In genomic region chr13:54281623-54282022, GRCm38 (mm10) we compare ENCODE assay signal across 19 mouse cellular contexts.
DNase-seq lines count a peak whose midpoint lies in the region; ATAC-seq and TF ChIP-seq lines count a peak whose summit lies in the region.
"Had no signal": no experiment of that assay in that cellular context is flagged by ENCODE, and none has a peak within 500 bp of the region (broad histone marks: within the 10 kb centered on the region; RNA-seq: fewer than 3 reads in every experiment).

No protein-coding gene starts in this region.

- peak; percentile 65 for DNase-seq in cerebellum, adult 11-12 months
- DNase-seq in cerebellum, adult 9-10 months: no peak
- peak; percentile 58 for DNase-seq in brain, embryonic 14.5 days (ENCODE audit: low read depth)
- peak; percentile 57 for DNase-seq in hindbrain, postnatal 0 days (ENCODE audit: low spot score)
- no peak for DNase-seq in spleen, adult 12 weeks (ENCODE audit: low spot score)
- no peak for DNase-seq in lung, postnatal 25 days (ENCODE audit: low spot score)
- DNase-seq: gastrocnemius, postnatal 36 days; heart, postnatal 4 days; thymus, postnatal 36 days had no signal

- no peak for TF ChIP-seq CTCF in brain, embryonic 14.5 days (IDR thresholded peaks at IDR 0.05; ENCODE audit: borderline replicate concordance, extremely low read depth, insufficient read depth, insufficient read length)
- no peak for TF ChIP-seq CTCF in hindbrain, postnatal 0 days (IDR thresholded peaks at IDR 0.05; ENCODE audit: low read depth)

- peaks cover 25% of the 10 kb centered on the region for H3K4me1 ChIP-seq in hindbrain, embryonic 13.5 days (replicated peaks)
- peaks cover 20% of the 10 kb centered on the region for H3K4me1 ChIP-seq in hindbrain, embryonic 12.5 days
- peaks cover 21% of the 10 kb centered on the region for H3K4me1 ChIP-seq in hindbrain, postnatal 0 days (ENCODE audit: insufficient read depth, low read length)

- H3K4me2 ChIP-seq in hindbrain, embryonic 13.5 days: no peak overlapping the region
- H3K4me2 ChIP-seq in hindbrain, embryonic 12.5 days (replicated peaks): no peak overlapping the region
- H3K4me2 ChIP-seq in hindbrain, postnatal 0 days (ENCODE audit: low read depth, low read length): no peak overlapping the region
- H3K4me2 ChIP-seq: midbrain, embryonic 12.5 days had no signal

- peak overlapping the region; percentile 69; the same call in 1 of the 2 replicates for H3K27ac ChIP-seq in hindbrain, embryonic 13.5 days
- H3K27ac ChIP-seq in hindbrain, embryonic 12.5 days: no peak overlapping the region
- peak overlapping the region; percentile 77 for H3K27ac ChIP-seq in hindbrain, postnatal 0 days
- H3K27ac ChIP-seq: embryonic facial prominence, embryonic 12.5 days; heart, embryonic 15.5 days; kidney, embryonic 15.5 days; liver, embryonic 14.5 days; lung, embryonic 15.5 days; macrophage; midbrain, embryonic 12.5 days had no signal

- 0 out of 2 replicates have a peak overlapping the region, but pooled peaks have one; percentile 2 for H3K9ac ChIP-seq in hindbrain, embryonic 13.5 days
- H3K9ac ChIP-seq in hindbrain, embryonic 12.5 days: no peak overlapping the region
- no peak overlapping the region for H3K9ac ChIP-seq in hindbrain, postnatal 0 days (replicated peaks; ENCODE audit: low read length)
- H3K9ac ChIP-seq: embryonic facial prominence, embryonic 12.5 days; heart, embryonic 15.5 days; kidney, embryonic 15.5 days; liver, embryonic 14.5 days; lung, embryonic 15.5 days; midbrain, embryonic 12.5 days had no signal

- WGBS in hindbrain, embryonic 13.5 days: 24% methylated on average over 8 of the region's 8 CpGs
- WGBS in hindbrain, embryonic 12.5 days: 25% methylated on average over 8 of the region's 8 CpGs
- 22% methylated on average over 8 of the region's 8 CpGs for WGBS in hindbrain, postnatal 0 days

- no peak overlapping the region for H3K4me3 ChIP-seq in hindbrain, embryonic 13.5 days
- no peak overlapping the region for H3K4me3 ChIP-seq in hindbrain, embryonic 12.5 days
- H3K4me3 ChIP-seq in hindbrain, postnatal 0 days (ENCODE audit: low read length): no peak overlapping the region
- H3K4me3 ChIP-seq: embryonic facial prominence, embryonic 12.5 days; heart, embryonic 15.5 days; lung, embryonic 15.5 days; midbrain, embryonic 12.5 days had no signal

- H3K27me3 ChIP-seq in hindbrain, embryonic 13.5 days: 0 out of 2 replicates have a peak, but pooled peaks cover 6% of the 10 kb centered on the region
- peaks cover 7% of the 10 kb centered on the region; the same call in 1 of the 2 replicates for H3K27me3 ChIP-seq in hindbrain, embryonic 12.5 days
- H3K27me3 ChIP-seq in hindbrain, postnatal 0 days (ENCODE audit: insufficient read depth, low read length): no peaks in the 10 kb centered on the region

- no peaks in the 10 kb centered on the region for H3K36me3 ChIP-seq in hindbrain, embryonic 13.5 days
- no peaks in the 10 kb centered on the region for H3K36me3 ChIP-seq in hindbrain, embryonic 12.5 days
- H3K36me3 ChIP-seq in hindbrain, postnatal 0 days (ENCODE audit: insufficient read depth, low read length): no peaks in the 10 kb centered on the region
- H3K36me3 ChIP-seq: embryonic facial prominence, embryonic 12.5 days; heart, embryonic 15.5 days; kidney, embryonic 15.5 days; lung, embryonic 15.5 days; midbrain, embryonic 12.5 days had no signal

- no peak for TF ChIP-seq POLR2A in brain, embryonic 14.5 days (IDR thresholded peaks at IDR 0.05; ENCODE audit: borderline replicate concordance, extremely low read depth, insufficient read depth, insufficient read length, poor library complexity, severe bottlenecking)

- no peaks in the 10 kb centered on the region for H3K9me3 ChIP-seq in hindbrain, embryonic 13.5 days
- H3K9me3 ChIP-seq in hindbrain, embryonic 12.5 days (replicated peaks): no peaks in the 10 kb centered on the region
- no peaks in the 10 kb centered on the region for H3K9me3 ChIP-seq in hindbrain, postnatal 0 days (ENCODE audit: low read length)
- H3K9me3 ChIP-seq: embryonic facial prominence, embryonic 12.5 days; heart, embryonic 15.5 days; kidney, embryonic 15.5 days; lung, embryonic 15.5 days; midbrain, embryonic 12.5 days had no signal

- ATAC-seq in hindbrain, embryonic 13.5 days (ENCODE audit: low FRiP score): no peak
- no peak for ATAC-seq in hindbrain, embryonic 12.5 days (ENCODE audit: low FRiP score)
- no peak for ATAC-seq in hindbrain, postnatal 0 days
- ATAC-seq: intestine, embryonic 16.5 days had no signal

Comparison
In these comparisons a context has a peak if more than half of its experiments do, and no peak if none do; other contexts are left out.
1. DNase-seq: peak in cerebellum, adult 11-12 months (single experiment), brain, embryonic 14.5 days (single experiment) and hindbrain, postnatal 0 days (single experiment); none in cerebellum, adult 9-10 months (single experiment), spleen, adult 12 weeks (single experiment) and lung, postnatal 25 days (single experiment).